Mouse (Mus musculus): ENCODE measurements around the gene Rfx1.

The Rfx1 gene

DNA sequence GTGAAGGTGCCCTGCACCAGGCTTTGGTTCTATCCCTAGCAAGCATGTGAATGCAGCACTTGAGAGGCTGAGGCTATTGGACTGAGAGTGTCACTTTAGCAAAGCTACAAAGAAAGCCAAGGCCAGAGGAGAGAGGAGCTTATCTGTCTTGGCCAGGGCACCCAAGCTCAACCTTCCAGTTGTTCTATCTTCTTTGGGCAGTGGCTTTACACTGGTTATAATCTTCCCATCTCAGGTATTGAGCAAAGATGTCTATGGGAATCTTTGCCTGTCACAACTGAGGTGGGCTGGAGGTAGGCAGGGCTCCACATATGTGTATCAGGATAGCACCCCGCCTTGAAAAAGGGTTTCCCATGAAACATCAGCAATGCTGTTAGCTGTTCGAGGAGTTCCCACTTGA, 6.4 kb upstream of the Rfx1 start:
- no peak for DNase-seq (ENCODE audit: low spot score in 2 of 2)

- no peak for DNase-seq (ENCODE audit: low spot score in 2 of 2)
These were observed 2.6 kb upstream of the Rfx1 start for GRCm38 (mm10) chr8:84063861-84064610.

DNA sequence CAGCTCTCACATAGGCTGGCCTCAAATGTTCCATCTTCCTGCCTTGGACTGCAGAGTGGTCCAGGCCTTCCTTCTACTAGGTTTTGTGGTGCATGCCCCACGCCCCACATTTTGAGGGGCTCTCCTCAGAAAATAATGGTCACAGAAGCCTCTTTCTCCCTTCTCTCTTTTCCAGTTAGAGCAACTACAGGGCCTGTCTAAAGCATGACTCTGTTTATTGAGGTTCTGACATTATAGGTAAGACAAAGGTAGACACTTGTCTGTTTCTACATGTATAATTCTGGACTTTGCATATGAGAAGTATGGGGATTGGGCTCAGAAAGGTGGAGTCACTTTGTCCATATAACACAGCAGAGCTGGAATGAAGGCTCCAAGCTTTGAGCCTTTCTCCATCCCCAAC, 1.6 kb upstream of the Rfx1 start, which contains the start of gene Gm10643:
TSS of gene Gm10643 (minus strand) at position 101 of the 400 bp plus-strand sequence.
- DNase-seq (ENCODE audit: low spot score in 2 of 2), result no peak

- no peak for DNase-seq (ENCODE audit: low spot score in 2 of 2)
These were observed 1.1 kb upstream of the Rfx1 start for GRCm38 (mm10) chr8:84065457-84066072.

DNA sequence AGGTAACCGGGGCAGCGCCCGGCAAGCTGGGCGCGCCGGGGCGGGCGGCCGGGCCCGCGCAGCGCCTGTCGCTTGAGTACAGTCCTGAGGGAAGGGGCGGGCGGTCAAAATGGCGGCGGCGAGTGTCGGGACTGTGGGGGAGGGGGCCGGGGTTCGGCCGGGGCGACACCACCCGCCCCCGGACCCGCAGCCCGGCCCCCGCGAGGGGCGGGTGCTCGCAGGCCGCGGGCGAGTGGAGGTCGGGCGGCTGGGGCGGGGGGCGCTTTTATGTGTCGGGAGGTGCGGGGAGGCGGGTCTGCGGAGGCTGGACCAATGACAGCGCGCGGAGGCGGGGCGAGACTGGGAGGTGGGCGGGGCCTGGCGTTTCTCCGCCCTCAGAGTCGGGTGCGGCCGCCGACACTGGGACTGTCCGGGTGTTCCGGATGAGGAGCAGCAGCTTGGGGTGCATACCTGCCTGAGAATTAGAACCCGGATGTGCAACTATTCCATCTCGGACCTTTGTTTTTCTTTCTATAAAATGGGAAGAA, 476 bp downstream of the Rfx1 start:
- peak; percentile 93 to 95 for DNase-seq (ENCODE audit: low spot score in 2 of 2)

GRCm38 (mm10) chr8:84067911-84068310, 1.3 kb downstream of the Rfx1 start:
- no peak for DNase-seq (ENCODE audit: low spot score in 2 of 2)

DNA sequence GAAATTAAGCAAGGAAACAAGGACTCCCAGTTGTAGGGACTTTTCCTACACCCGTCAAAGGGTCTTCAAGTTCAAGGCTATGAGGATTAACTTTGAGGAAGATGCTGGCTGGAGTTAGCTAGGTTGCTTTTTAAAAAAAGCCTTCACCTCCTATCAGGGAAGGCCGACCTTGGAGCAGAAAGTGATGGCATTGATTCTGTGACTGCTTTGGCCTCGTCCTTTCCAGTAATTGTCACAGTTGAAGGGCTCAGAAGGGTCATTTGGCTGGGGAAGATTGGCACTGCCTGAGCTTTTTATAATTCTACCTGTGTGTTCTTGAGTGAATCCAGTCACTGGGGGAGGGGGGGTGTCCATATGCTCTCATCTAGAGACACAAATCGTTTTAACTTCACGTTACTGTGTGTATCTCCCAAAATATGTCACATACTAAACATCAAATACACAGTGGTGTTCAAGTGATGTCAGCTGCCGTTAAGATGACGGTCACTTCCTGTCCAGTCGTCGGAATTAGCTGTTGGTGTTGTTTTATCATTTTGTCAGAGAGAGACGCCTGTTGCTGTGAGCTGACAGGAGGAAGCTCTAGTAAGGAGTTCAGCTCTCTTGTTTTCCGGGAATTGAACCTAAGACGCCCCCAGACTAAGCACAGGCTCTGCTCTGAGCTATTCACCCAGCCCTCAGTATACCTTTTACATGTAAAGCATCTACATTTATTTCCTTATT, 1.8 kb downstream of the Rfx1 start:
- no peak for DNase-seq (ENCODE audit: low spot score in 2 of 2)

GRCm38 (mm10) chr8:84069169-84069568, 2.5 kb downstream of the Rfx1 start:
- no peak for DNase-seq (ENCODE audit: low spot score in 2 of 2)

GRCm38 (mm10) chr8:84069750-84070149, 3.1 kb downstream of the Rfx1 start:
- DNase-seq (ENCODE audit: low spot score in 2 of 2), result no peak

- no peak for DNase-seq (ENCODE audit: low spot score in 2 of 2)
These were observed 3.6 kb downstream of the Rfx1 start for GRCm38 (mm10) chr8:84070241-84070640.

GRCm38 (mm10) chr8:84070667-84071066, 4.0 kb downstream of the Rfx1 start:
- DNase-seq (ENCODE audit: low spot score in 2 of 2), result peak; percentile 49 to 53

GRCm38 (mm10) chr8:84071921-84072320, 5.3 kb downstream of the Rfx1 start:
- no peak for DNase-seq (ENCODE audit: low spot score in 2 of 2)

- no peak for DNase-seq (ENCODE audit: low spot score in 2 of 2)
These were observed 5.7 kb downstream of the Rfx1 start for GRCm38 (mm10) chr8:84072321-84072720.

- DNase-seq (ENCODE audit: low spot score in 2 of 2), result no peak
These were observed 6.8 kb downstream of the Rfx1 start for GRCm38 (mm10) chr8:84073230-84073976.

- DNase-seq (ENCODE audit: low spot score in 2 of 2), result peak in 1 of 2 experiments; percentile 18
These were observed 9.8 kb downstream of the Rfx1 start for GRCm38 (mm10) chr8:84076412-84076811.

- no peak for DNase-seq (ENCODE audit: low spot score in 2 of 2)
These were observed 10.2 kb downstream of the Rfx1 start for GRCm38 (mm10) chr8:84076849-84077248.

- no peak for DNase-seq (ENCODE audit: low spot score in 2 of 2)
These were observed 12.6 kb downstream of the Rfx1 start for GRCm38 (mm10) chr8:84079206-84079605.

- DNase-seq (ENCODE audit: low spot score in 2 of 2), result peak; percentile 43 to 46
These were observed 17.2 kb downstream of the Rfx1 start for GRCm38 (mm10) chr8:84083829-84084241.

DNA sequence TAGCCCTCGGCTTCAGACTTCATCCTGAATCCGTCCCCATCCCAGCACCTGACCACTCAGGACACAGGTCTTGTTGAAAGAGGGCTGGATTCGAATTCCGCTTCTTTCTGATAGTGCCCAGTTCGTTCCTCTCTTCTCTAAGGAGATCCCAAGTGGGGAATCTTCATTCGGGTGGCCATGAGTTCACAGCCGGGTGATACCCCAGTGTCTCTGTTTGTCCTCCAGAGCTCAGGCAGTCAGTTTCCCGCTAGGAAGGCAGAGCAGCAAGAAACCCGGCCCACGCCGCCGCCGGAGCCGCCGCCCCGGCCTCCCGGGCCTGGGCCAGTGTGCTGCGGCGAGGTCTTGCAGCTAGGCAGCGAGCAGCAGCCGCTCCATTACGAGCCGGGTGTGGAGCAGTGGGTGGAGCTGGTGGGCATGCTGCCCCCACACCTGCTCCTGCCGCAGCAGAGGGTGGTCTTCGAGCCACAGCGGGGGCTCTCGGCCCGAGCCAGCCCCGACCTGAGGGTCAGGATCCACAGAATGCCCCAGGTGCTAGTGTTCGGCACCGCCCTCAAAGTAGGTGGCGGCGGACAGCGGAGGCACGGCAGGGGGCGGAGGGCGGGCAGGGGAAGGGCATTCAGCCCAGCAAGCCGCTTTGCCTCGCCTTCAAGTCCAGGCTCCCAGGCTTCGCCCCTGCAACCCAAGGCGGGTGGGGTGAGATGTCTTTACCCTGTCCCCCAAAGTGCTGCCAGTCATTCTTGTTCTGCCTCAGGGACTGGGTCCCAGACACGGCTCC, 17.9 kb downstream of the Rfx1 start:
- no peak for DNase-seq (ENCODE audit: low spot score in 2 of 2)

DNA sequence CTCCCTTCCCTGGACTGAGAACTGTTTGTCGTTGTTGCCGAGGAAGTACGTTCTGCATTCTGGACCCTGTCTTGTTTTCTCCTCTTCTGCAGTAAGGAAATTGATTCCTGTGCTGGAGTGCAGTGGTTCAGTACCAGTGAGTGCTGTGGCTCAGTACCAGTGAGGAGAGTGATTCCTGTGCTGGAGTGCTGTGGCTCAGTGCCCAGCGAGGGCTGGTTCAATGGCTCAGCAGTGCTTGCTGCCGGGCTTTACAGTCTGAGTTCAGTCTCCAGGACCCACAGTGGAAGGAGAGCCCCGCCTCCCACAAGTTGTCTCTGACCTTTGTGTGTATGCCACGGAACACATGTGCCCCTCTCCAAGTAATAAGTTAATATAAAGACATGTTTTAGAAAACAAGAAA, 20.5 kb downstream of the Rfx1 start:
- DNase-seq (ENCODE audit: low spot score in 2 of 2), result no peak

DNA sequence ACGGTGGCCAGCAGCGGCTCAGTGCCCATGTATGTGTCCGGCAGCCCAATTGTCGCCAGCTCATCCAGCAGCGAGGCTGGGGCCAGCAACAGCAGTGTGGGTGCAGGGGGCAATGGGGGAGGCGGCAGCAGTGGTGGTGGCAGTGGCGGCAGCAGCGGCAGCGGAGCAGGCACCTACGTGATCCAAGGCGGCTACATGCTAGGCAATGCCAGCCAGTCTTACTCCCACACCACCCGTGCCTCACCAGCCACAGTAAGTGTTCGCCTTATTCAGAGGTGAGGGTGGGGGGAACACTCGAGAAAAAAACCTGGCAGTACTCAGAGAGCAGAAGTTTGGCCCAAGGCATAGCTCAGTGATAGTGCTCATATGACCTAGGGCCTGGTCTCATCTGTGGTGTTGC, 21.2 kb downstream of the Rfx1 start:
- DNase-seq (ENCODE audit: low spot score in 2 of 2), result no peak

Measured in heart, adult 9 months (tissue).